Mouse (Mus musculus) T-helper 2 cell (primary cell): ENCODE measurements around the gene Matn3.

Source experiments
- in situ Hi-C: fragments of 300-600 bp; cut with MboI, MseI; formaldehyde crosslinking; loops from one replicate; pipeline ENCODE4 v1.15.1; 2025; ENCODE audit warnings: high pct_unique_total_duplicates

Gene Matn3

DNA sequence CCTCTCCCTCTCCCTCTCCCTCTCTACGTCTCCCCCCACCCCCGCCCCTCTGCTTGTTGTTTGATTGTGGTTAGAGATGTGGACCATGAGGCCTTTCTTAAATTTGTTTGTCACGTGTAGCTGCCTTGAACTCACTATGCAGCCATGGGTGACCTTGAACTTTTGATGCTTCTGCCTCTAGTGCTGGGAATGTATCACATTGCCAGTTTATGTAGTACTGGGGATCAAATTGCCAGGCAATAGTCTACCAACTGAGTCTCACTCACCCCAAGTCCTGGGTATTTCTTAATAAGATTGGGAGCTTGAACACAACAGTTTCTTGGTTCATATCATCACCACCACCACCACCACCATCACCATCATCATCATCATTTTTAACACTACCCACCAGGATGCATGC lies 73.3 kb downstream of the Matn3 start:
- in situ Hi-C loops, result loop anchor here (10.0 kb wide), 1 partner anchor 816 kb away; the partner anchor contains the start of gene Ldah
